Mouse (Mus musculus) layer of hippocampus, postnatal 14 days (tissue): ENCODE measurements at regions not wholly inside any gene's neighbourhood (a gene's known extent, or its start where the extent isn't known, plus 50 kb on each side); places are given as distances from the start of the nearest gene placed in this dataset.
A peak's percentile ranks its signal among the peaks of the same experiment; 100 is the strongest.

Source experiments
- DNase-seq, 2 experiments: peaks; one replicate each; pipeline ENCODE4 v3.0.0; 2021 to 2022; ENCODE audit warnings: low spot score in 2 of 2, mixed read lengths in 1 of 2

DNA sequence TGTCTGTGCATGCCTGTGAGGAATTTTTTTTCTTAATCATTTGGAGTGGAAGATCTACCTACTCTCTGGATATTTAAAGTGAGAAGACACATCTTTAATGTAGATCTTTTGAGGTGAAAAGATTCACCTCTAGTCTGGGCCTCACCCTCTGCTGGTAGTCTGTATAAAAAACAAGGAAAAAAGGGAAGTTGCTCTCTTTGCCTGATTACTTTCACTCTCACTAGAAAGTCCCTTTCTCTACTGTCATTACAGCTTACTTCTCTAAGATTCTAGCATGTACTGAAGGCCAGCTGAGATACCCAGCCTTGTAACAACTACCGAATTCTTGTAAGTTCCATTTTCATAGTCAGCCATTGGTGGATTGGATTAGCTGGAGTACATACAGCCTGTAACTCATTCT is 3791.9 kb downstream of the 9330182O14Rik start:
- DNase-seq, result no peak

DNA sequence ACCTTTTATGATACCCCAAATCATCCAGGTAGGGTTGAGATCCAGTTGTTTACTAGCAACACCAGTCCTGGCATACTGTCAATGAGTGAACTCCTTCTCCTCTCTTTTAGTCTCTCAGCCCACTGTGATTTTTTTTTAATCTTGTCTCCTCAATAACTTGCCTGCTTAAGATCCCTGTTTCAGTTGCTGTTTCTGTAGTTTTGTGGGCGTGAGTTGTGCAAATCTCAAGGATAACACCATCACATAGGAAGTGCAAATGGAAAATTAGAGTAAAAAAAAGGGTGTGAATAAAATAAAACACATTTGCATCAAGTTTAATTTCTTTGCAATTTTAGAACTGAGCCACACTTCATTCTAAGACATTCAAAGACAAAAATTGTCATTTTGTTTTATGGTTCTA is 3799.4 kb downstream of the 9330182O14Rik start:
- no peak for DNase-seq

DNA sequence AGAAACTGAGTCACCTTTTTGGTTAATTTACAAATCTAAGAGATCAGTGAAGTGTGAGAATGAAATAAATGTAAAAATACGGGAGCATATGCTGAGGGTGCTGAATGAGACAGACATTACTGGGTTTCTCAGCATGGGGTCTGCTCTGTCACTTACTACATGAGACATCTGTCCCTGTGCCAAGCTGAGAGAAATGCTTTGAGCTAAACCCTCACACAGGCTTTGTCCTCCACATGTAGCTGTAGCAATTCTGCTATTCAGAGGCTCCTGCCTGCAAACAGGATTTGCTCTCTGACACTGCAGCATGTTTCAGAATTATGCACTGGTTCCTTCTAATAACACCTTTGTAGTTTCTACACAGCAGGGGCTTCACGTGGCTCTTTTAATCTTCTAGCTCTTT is 3806.3 kb downstream of the 9330182O14Rik start:
- DNase-seq, result peak; percentile 21 to 26

DNA sequence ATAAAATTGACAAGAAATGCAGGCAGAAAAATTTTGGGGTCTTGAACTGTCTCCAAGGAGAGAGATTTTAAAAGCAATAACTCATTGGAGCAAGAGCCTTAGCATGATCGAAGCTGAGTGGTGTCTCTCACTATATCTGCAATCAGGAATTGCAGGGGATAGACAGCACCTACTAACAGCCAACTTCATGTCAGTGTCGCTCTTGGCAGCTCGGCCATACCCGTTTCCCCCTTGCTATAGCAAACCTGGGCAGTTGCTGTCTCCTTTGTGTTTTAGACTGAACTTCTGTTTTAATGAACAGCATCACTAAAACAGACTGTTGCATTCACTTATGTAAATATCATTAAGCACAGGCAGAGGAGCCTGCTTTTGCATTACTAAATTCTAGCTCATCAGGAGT is 3806.7 kb downstream of the 9330182O14Rik start:
- DNase-seq, result no peak

DNA sequence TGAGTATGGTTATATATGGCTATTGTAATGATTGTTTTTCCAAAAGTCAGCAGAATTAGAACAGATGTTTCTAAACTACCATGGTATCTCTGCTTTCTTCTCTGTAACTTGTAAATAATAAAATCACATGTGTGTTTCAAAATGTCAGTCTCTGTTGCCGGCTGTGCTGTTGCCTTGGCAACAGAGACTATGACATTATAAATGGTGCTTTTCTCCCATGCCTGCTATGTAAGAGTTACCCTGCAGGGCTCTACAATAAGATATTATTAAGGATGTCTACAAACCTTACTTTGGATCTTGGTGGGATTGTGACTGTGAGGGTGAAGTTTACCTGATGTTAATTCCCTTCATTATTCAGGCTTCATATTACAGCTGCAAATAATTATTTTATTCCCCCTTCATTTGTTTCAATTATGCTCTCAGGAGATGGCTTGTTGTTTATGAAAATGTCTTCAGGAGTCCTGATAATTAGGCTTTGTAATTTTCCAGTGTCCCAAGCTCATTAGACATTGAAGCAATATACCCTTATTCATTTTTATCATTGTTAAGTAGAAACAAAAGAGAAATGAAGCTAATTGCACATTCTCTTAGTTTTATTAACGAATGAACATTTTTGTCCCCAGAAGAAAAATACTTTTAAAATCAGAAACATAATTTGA is 3808.0 kb downstream of the 9330182O14Rik start:
- DNase-seq, result peak in 1 of 2 experiments; percentile 24

DNA sequence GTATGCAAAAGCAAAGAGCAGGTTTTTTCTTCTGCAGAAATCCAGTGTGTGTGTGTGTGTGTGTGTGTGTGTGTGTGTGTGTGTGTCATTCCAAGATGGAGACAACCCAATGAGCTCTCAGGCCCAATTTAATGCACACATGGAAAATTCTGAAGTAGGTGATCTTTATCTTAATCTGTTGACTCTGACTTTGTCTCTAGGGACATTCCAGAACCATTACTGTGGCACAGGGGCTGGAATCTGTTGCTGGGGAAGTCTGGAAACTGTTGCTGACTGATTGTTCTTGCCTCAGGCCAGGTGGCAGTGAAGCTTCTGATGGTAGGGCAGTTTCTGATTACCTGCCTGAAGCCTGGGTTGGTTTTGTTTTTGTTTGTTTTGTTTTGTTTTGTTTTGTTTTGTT is 3850.8 kb downstream of the 9330182O14Rik start:
- no peak for DNase-seq

DNA sequence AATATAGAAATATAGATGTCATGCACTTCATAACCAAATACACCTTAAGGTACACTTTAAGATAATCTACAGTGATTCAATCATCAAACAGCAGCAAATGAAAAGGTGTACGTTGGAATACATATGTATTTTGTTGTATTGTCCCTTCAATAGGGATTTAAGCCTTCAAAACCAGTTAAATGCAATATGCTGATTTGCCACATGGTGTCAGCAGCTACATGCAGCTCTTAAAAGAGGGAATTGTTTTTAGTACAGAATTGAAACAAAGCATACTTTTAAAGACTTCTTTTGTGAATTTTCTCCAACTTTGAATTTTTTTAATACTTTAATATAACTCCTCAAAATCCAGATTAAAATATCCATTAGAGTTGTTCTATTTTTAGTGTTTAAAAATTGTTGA is 3857.1 kb downstream of the 9330182O14Rik start:
- peak in 1 of 2 experiments; percentile 60 for DNase-seq

DNA sequence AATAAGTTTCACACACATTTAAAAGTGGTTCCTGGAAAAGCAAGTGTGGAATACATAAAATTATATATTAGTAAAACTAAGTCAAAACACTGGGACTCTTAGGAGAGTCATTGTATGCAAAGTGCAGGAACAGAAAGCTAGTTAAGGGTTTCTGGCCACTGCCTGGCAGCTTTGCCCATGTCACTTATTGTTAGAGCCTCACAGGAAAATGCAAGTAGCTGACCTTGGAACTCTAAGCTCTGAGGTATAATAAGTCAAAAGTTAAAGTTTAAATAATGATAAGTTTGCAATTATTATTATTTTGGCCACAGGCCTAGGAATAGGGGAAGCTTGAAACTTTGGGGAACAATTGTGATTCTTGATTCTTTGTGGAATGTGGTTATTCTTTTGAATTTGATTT is 3858.8 kb downstream of the 9330182O14Rik start:
- no peak for DNase-seq

DNA sequence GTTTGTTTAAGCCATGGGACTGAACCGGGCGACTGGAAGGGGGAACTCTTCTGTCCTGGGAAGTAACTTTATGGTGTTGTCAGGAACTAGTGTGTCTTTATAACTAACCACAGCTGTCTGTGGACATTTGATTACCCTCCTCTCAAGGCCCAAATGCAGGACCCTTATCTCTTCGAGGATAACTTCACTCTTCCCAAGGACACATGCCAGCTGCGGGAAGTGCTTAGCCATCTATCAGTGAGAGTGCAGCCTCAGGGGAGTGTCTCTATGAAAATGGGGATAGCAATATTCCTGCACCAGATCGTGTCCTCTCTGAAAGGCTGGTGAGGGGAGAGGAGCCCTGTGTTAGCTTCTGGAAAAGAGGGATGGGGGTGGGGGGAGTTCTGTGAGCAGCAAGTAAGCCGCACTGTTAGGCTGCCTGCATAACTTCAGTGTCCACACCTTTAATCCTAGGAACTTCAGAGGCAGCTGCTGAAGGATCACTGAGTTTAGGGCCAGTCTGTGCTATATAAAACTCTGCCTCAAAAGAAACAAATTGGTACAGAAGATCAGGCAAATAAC is 3892.4 kb downstream of the 9330182O14Rik start:
- no peak for DNase-seq

DNA sequence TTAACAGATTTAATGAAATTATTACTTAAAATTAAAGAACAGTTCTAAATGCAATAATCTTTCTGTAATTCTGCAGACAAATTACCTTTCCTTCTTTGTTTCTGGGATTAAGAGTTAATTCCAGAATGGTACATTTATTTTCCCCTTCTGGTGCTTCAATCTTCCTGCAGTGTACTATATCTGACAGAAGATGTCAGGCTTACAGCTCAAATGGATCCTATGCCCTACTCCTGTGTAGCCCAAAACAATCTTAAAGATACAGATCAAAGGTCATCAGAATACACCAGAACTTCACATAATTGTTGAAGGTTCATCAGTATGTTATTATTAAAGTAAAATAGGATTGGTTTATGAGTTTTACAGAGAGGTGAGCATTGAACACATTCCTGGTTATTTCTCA is 3901.7 kb downstream of the 9330182O14Rik start:
- peak in 1 of 2 experiments; percentile 22 for DNase-seq

DNA sequence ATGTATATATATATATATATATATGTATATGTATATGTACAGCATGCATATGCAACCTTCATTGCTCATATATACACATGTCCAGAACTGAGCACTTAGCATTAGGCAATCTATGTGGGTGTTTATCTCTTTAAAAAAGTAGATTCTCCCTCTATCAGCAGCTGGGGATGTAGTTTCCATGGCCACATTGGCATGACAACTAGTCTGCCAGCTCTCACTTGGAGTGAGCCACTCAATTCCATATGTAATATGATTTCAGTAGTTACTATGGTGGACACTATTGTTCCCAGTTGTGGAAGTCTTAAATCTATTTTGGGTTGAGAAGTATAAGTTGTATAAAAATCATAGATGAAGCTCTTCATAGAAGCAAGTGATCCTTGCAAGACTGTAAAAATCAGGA is 3903.7 kb downstream of the 9330182O14Rik start:
- peak in 1 of 2 experiments; percentile 45 for DNase-seq

DNA sequence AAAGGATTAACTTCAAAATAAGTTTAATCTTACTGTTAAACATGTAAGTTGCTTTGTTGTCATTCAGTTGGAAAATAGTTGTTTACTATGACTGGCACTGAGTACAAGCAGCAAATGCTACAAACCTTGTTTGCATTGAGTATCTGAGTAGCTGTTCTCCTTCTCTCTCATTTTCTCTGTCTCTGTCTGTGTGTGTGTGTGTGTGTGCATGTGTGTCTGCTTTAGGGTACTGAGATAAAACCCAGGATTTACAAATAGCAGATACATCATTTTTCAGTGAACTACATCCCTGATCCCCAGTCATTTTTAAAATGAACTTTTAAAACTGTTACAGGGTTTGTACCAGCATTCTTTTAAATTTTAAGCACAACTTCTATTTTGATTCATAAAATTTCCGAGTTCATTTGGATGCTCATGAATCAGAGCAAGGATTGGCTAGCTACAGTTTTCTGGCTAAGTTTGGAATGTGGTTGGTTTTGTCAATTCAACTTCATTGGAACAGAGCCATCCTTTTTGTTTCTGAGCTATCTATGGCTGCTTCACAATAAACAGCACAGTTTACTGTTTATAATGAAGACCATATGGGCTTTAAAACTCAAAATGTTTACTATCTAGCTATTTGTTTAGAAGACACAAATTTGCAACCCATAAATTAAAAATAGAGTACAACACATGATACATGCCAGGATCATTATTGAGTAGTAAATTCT is 3916.6 kb downstream of the 9330182O14Rik start:
- no peak for DNase-seq

DNA sequence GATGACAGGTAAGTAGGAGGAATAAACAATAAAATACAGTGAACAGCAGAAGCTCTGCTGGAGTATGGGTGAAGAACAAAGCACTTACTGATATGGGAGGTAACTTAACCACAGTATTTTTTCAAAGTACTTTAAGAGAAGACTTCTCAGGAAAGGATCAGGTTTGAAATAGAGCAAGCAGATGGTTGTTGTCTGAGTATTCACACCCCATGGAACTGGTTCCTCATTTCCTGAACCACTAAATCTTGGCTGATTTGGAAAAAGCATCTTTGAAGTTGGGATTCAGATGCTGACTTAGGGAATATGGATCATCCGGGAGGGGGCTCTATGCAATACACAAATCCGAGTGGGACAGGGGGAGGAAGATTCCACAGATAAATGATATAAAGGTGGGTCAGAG is 3930.7 kb downstream of the 9330182O14Rik start:
- no peak for DNase-seq

DNA sequence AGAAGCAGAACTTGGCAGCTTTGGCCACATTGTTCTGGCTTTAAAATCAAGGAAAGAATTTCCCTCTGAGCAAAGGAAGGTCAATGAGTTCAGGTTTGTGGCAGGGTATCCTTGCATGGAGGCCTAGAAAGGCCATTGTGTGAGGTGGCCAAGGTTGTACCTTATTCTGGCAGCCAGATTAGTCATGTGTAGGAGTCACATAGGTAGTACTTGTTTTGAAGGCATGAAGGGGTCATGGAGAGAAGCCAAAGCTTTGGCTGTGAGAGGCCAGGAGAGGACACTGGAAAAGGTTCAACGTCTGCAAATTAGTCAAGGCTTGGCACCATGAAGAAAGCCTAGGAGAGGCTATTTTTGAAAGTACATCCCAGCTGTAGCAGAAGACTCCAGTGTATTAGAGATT is 3949.5 kb downstream of the 9330182O14Rik start:
- no peak for DNase-seq

DNA sequence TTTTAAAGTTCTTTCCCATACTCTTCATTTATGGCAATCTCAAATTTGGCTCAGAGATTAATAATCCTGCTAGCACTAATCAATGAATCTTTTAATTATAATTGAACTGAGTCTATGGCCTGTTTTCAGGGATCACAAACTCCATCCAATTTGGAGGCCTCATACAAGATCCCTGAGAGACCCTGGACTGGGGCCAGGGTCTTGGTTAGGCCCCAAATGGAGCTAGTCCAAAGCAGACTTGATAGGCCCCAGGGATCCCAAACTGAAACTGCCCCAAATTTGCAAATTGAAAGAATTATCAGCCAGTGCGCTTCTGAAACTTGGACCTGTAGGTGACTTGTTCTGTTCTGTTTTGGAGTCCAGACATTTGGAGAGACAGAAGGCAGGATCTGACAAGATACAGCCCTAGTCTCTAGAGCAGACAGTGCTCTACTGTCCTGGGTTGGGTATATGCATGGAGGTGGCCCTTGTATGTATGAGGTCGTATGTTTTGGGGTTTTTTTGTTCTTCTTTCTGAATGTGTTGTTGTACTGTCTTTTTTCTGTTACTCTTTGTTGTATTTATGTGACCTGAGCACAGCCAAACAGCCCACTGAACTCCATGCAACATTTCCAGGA is 3978.3 kb downstream of the 9330182O14Rik start:
- peak; percentile 22 to 83 for DNase-seq

DNA sequence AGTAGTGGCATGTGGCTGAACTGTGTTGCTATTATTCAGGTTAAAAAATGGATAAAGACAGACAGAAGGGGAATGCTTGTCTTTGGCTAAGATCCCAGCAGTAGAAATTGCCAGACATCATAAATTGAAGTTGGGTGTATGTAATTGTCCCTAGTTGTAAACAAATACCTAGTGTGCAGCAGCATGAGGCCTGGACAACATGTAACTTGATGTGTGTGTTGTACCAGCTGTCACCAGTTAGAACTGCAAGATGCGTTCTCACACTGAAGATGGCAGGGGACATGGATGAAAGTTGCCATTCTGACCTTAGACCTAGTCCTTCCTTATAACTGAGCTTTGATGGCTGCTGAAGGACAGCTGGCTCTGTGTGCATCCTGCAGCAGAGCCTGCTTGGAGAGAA is 4000.0 kb downstream of the 9330182O14Rik start:
- DNase-seq, result no peak
